Mouse (Mus musculus) Patski (cell line): ENCODE results near the gene Acox1. TPM values are rescaled to one million over a fixed set of nuclear protein-coding genes. Genes with fewer than 3 reads are reported as not detected.

ENCODE experiments used
- ATAC-seq: fragments of 100-300 bp; one replicate; pipeline ENCODE4 v1.8.0; 2021
- CTCF ChIA-PET: fragments of 350-600 bp; sonication (Branson Sonifier 250); formaldehyde crosslinking; loops from one replicate; lab custom pipeline; 2022; ENCODE audit warnings: inconsistent platforms; lab: Charles Lee
- POLR2A ChIA-PET: fragments of 350-600 bp; sonication (Branson Sonifier 250); formaldehyde crosslinking; loops from one replicate; lab custom pipeline; 2022; ENCODE audit warnings: antibody characterized with exemption, inconsistent platforms; lab: Charles Lee
- DNase-seq: peaks from one replicate; pipeline ENCODE4 v3.0.0-alpha.2; 2011; ENCODE audit warnings: low read depth, low spot score
- H3K27me3 ChIP-seq: fragments of 371-371 bp; one replicate; pipeline ENCODE4 v1.5.1; 2021
- CTCF ChIP-seq: fragments of 100-300 bp; IDR thresholded peaks from one replicate; pipeline ENCODE4 v1.5.1; 2021
- in situ Hi-C: fragments of 300-500 bp; cut with MboI; formaldehyde crosslinking; loops from 3 replicates; pipeline ENCODE4 v1.11.1; 2018; ENCODE audit warnings: low pct_unique_long_range_greater_than_20kb, mixed read lengths
- polyA plus RNA-seq: library from polyadenylated mRNA; unstranded; gene quantifications from one replicate; pipeline ENCODE4 v1.2.3, GENCODE M21; 2021

Gene Acox1
- polyA plus RNA-seq, 1 experiment from 2014 or later: 67.1 TPM

GRCm38 (mm10) chr11:116127156-116127980 lies 71.5 kb downstream of the Acox1 start, which contains the start of gene Trim47:
Gene Trim47, minus strand, starts transcription at chr11:116127210.
- TF ChIP-seq CTCF: no peak
- in situ Hi-C loops: no loop called here
- no peaks in the 10 kb centered on the region for H3K27me3 ChIP-seq
- DNase-seq: no peak
- no peak for ATAC-seq
- ChIA-PET CTCF (interaction anchor here (1.2 to 1.3 kb wide), 2 partner anchors 11 to 17 kb away, joined by 3 to 4 read pairs; partner anchors contain the start of gene Mrpl38), POLR2A (no interaction called here)

- no peak for ATAC-seq
- no peaks in the 10 kb centered on the region for H3K27me3 ChIP-seq
- ChIA-PET CTCF (interaction anchor here (1.3 kb wide), 1 partner anchor 16 kb away, joined by 4 read pairs; no protein-coding TSS in a partner anchor), POLR2A (no interaction called here)
- no peak for DNase-seq
- no peak for TF ChIP-seq CTCF
- in situ Hi-C loops: no loop called here
Measured at GRCm38 (mm10) chr11:116126261-116126660, 72.6 kb downstream of the Acox1 start.

Other genes starting within 250 kb of the Acox1 start
- 0.06 TPM for gene Itgb4, start 224.3 kb downstream of the Acox1 start, polyA plus RNA-seq
- gene Galk1, start 186.3 kb downstream of the Acox1 start, polyA plus RNA-seq: 100 TPM
- gene H3f3b, start 171.1 kb downstream of the Acox1 start, polyA plus RNA-seq: 1,066 TPM
- 24.9 TPM for gene Unk, start 168.7 kb downstream of the Acox1 start, polyA plus RNA-seq
- 0.33 TPM for gene Unc13d, start 121.1 kb downstream of the Acox1 start, polyA plus RNA-seq
- 255 TPM for gene Wbp2, start 112.0 kb downstream of the Acox1 start, polyA plus RNA-seq
- 76.1 TPM for gene Trim47, start 71.8 kb downstream of the Acox1 start, polyA plus RNA-seq
- 10.1 TPM for gene Trim65, start 67.9 kb downstream of the Acox1 start, polyA plus RNA-seq
- 89.7 TPM for gene Mrpl38, start 60.2 kb downstream of the Acox1 start, polyA plus RNA-seq
- gene Fbf1, start 30.9 kb downstream of the Acox1 start, polyA plus RNA-seq: 49.2 TPM
- 53.6 TPM for gene Ten1, start 190 bp downstream of the Acox1 start, polyA plus RNA-seq
- gene Evpl, start 39.0 kb upstream of the Acox1 start, polyA plus RNA-seq: 0.05 TPM
- gene Srp68, start 75.2 kb upstream of the Acox1 start, polyA plus RNA-seq: 90.1 TPM
- gene Galr2, start 81.9 kb upstream of the Acox1 start, polyA plus RNA-seq: 2.2 TPM
- gene Exoc7, start 108.2 kb upstream of the Acox1 start, polyA plus RNA-seq: 63.6 TPM
- 8.6 TPM for gene Foxj1, start 136.4 kb upstream of the Acox1 start, polyA plus RNA-seq
- gene Rnf157, start 214.0 kb upstream of the Acox1 start, polyA plus RNA-seq: 40.5 TPM
- 84.7 TPM for gene Ubald2, start 235.0 kb upstream of the Acox1 start, polyA plus RNA-seq